In the genomic region with DNA sequence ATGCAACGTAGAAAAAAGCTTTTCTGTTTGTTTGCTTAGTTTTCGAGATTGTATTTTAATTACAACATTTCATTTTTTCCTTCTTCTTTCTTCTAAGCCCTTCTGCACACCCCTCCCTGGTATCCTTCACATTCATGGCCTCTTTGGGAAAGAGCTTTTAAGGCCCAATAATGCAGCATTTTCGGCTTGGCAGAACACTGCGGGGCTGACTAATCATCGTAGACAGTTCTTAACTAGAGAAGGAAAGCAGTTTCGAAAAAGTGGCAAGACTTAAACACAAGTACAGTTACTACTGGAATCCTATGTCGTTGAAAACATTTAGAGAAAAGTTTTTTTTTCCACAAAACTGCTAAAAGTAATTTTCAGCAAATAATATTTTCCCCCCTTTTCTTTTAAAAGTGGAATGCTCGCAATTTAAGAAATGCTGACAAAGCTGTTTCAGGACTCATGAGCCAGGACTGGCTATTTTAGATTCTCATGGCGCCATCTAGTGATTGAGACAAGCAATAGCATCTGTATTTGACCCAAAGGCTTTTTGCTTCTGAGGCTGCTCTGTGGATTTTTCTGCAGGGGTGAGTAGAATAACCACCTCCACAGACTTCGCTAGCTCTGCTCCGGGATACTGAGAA, we compare ENCODE assay signal across 8 mouse cellular contexts.
A peak's percentile ranks its signal among the peaks of the same experiment; 100 is the strongest.
DNase-seq lines count a peak whose midpoint lies in the region; ATAC-seq lines count a peak whose summit lies in the region.

No protein-coding gene starts in this region.

- no peaks in the 10 kb centered on the region for H3K27me3 ChIP-seq in midbrain, embryonic 15.5 days (replicated peaks)

- no peaks in the 10 kb centered on the region for H3K9me3 ChIP-seq in midbrain, embryonic 15.5 days

- no peak overlapping the region for H3K9ac ChIP-seq in midbrain, embryonic 15.5 days

- 26% methylated on average over 11 of the region's 11 CpGs for WGBS in large intestine, adult 2 months
- WGBS in midbrain, embryonic 15.5 days, result 40% methylated on average over 11 of the region's 11 CpGs

- no peaks in the 10 kb centered on the region for H3K4me1 ChIP-seq in midbrain, embryonic 15.5 days

- DNase-seq in kidney, adult 8-10 months, result peak; percentile 2 to 37
- DNase-seq in kidney, adult 11 months, result no peak
- peak; percentile 77 for DNase-seq in brain, adult 2 months (ENCODE audit: low read depth, low spot score)
- peak; percentile 9 for DNase-seq in gonadal fat pad, adult 2 months (ENCODE audit: low read depth)
- peak; percentile 32 for DNase-seq in large intestine, adult 2 months (ENCODE audit: low read depth, low spot score)
- no peak for DNase-seq in gastrocnemius, postnatal 14 days

- H3K4me3 ChIP-seq in midbrain, embryonic 15.5 days, result no peak overlapping the region

- no peaks in the 10 kb centered on the region for H3K36me3 ChIP-seq in midbrain, embryonic 15.5 days (replicated peaks)

- no peak overlapping the region for H3K27ac ChIP-seq in midbrain, embryonic 15.5 days

- intact Hi-C loops in gastrocnemius, postnatal 14 days (cut with DNase I; ENCODE audit: low total_unique reads), result loop anchor here (5.0 kb wide), 1 partner anchor 166 kb away; no protein-coding TSS in a partner anchor

- H3K4me2 ChIP-seq in midbrain, embryonic 15.5 days, result no peak overlapping the region

- peak; percentile 86 for ATAC-seq in CD4-positive, CD25-positive, alpha-beta regulatory T cell, adult 4 months
- peak; percentile 84 for ATAC-seq in midbrain, embryonic 15.5 days (replicated peaks)

Comparison
In these comparisons a context has a peak if more than half of its experiments do, and no peak if none do; other contexts are left out.
1. DNase-seq: peak in kidney, adult 8-10 months (2 of 2), brain, adult 2 months (single experiment), gonadal fat pad, adult 2 months (single experiment) and large intestine, adult 2 months (single experiment); none in kidney, adult 11 months (single experiment) and gastrocnemius, postnatal 14 days (single experiment).